Mouse (Mus musculus): ENCODE measurements around the gene Dna2. TPM values are rescaled to one million over a fixed set of nuclear protein-coding genes. Genes with fewer than 3 reads are reported as not detected.

Gene Dna2
- polyA plus RNA-seq, 1 experiment from 2014 or later, result 13.7 TPM

DNA sequence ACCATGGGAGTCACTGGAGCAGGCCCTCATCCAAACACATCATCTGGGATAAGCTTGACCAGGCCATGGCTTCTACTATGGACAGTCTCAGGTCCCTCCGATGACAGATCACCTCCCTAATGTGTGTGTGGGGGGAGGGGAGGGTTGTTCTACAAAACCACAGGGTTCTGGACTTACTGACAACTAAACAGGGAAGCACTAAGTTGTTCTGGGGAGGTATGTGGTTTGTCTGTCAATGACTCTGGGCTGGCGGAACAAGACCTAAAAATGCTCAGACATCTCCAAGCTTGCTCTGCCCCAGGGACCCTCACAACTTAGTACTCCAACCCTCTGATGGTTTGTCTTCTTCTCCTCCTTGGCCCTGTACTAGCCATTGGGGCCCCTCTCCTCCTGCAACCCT is 35.7 kb upstream of the Dna2 start:
- no peak for ATAC-seq (ENCODE audit: insufficient number of reproducible peaks, insufficient read depth, low FRiP score, low read depth)
- Histone ChIP-seq H3K4me1 (ENCODE audit: control insufficient read depth in 2 of 2, insufficient read depth in 2 of 2, low read length in 2 of 2) (no peaks in the 10 kb centered on the region), H3K9me3 (ENCODE audit: control insufficient read depth, low read length) (no peaks in the 10 kb centered on the region), H3K9ac (ENCODE audit: low read length) (no peak overlapping the region), H3K27ac (replicated peaks in 1 of 2; ENCODE audit: control insufficient read depth in 1 of 2, insufficient read depth in 1 of 2, low read depth in 2 of 2, low read length in 2 of 2) (no peak overlapping the region), H3K4me2 (ENCODE audit: low read length) (no peak overlapping the region), H3K36me3 (ENCODE audit: control insufficient read depth, insufficient read depth, low read length) (no peaks in the 10 kb centered on the region), H3K4me3 (ENCODE audit: control insufficient read depth in 1 of 2, insufficient read depth in 1 of 2, low read depth in 1 of 2, low read length in 2 of 2) (no peak overlapping the region), H3K27me3 (ENCODE audit: control insufficient read depth, insufficient read depth, low read length) (no peaks in the 10 kb centered on the region)
- WGBS, result 76% methylated on average over 2 of the region's 2 CpGs

DNA sequence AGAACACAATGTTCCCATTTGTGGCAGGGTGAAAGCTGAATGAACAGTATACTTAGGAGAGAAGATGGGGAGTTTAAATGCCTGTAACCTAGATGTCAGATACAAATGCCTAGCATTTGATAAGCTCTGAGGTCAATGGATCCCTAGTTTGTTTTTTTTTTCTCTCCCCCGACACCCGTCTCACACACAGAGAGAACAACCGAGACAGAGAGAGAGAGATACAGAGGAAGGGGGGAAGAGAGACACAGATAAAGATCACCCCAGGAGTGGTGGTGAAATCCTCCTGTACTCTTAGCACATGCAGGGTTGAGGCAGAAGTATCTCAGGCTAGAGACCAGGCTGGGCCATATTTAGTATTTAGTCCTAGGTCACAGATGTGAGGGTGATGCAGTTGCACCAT is 27.8 kb upstream of the Dna2 start:
- Histone ChIP-seq H3K9me3 (ENCODE audit: control insufficient read depth, low read length) (no peaks in the 10 kb centered on the region), H3K27me3 (ENCODE audit: control insufficient read depth, insufficient read depth, low read length) (no peaks in the 10 kb centered on the region), H3K4me1 (ENCODE audit: control insufficient read depth in 2 of 2, insufficient read depth in 2 of 2, low read length in 2 of 2) (peaks cover 7 to 15% of the 10 kb centered on the region in 2 experiments; a peak in 3 of 4 replicates), H3K27ac (replicated peaks in 1 of 2; ENCODE audit: control insufficient read depth in 1 of 2, insufficient read depth in 1 of 2, low read depth in 2 of 2, low read length in 2 of 2) (no peak overlapping the region), H3K9ac (ENCODE audit: low read length) (no peak overlapping the region), H3K36me3 (ENCODE audit: control insufficient read depth, insufficient read depth, low read length) (0 out of 2 replicates have a peak, but pooled peaks cover 2% of the 10 kb centered on the region), H3K4me2 (ENCODE audit: low read length) (no peak overlapping the region), H3K4me3 (ENCODE audit: control insufficient read depth in 1 of 2, insufficient read depth in 1 of 2, low read depth in 1 of 2, low read length in 2 of 2) (no peak overlapping the region)
- ATAC-seq (ENCODE audit: insufficient number of reproducible peaks, insufficient read depth, low FRiP score, low read depth), result no peak
- WGBS, result 83% methylated on average over 3 of the region's 3 CpGs

DNA sequence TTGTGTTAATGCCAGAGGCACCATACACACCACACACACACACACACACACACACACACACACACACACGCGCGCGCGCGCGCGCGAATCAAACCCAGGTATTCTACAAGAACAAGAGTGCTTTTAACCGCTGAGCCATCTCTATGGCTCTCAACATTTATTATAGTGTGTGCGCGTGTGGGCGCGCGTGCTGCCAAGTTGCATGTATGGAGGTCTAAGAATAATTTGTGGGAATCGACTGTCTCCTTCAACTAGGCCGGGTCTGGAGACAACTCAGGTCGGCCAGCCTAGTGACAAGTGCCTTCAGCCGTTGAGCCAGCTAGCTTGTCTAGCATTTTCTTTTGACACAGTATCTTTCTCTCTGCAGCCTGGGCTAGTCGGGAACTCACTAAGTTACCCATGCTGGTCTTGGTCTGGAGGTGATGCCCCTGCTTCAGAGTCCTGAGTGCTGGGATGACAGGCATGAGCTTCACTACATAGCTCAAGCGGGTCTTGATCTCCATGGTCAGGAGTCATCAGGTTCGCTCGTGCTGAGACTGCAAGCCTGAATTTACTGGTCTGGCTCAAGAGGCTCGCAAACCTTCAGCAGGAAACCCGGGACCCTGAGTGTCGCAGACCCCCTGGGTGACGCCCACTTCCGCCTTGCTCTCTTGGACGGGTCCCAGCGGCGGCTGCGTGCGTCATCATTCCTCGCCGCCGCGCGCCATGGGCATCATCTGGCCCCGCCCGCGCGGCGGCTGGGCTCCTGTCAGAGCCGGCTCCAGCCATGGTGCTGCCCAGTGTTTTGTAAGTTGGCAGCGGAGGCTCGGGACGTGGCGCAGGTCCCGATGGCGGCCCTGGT is 26.7 kb upstream of the Dna2 start, which contains the start of gene Slc25a16:
Slc25a16 (plus strand) TSS at position 709 of the 841 bp plus-strand sequence.
- peak within 1 kb of the TSS; percentile 95 for H3K9ac ChIP-seq (ENCODE audit: low read length)
- H3K4me2 ChIP-seq (ENCODE audit: low read length), result peak within 1 kb of the TSS; percentile 95
- peak within 1 kb of the TSS; percentile 81 to 93 for H3K27ac ChIP-seq (replicated peaks in 1 of 2; ENCODE audit: control insufficient read depth in 1 of 2, insufficient read depth in 1 of 2, low read depth in 2 of 2, low read length in 2 of 2)
- H3K4me1 ChIP-seq (ENCODE audit: control insufficient read depth in 2 of 2, insufficient read depth in 2 of 2, low read length in 2 of 2), result peaks cover 7 to 15% of the 10 kb centered on the region in 2 experiments; a peak in 3 of 4 replicates
- no peaks in the 10 kb centered on the region for H3K9me3 ChIP-seq (ENCODE audit: control insufficient read depth, low read length)
- WGBS, result 6% methylated on average over 50 of the region's 50 CpGs
- no peaks in the 10 kb centered on the region for H3K27me3 ChIP-seq (ENCODE audit: control insufficient read depth, insufficient read depth, low read length)
- 0 out of 2 replicates have a peak, but pooled peaks cover 2% of the 10 kb centered on the region for H3K36me3 ChIP-seq (ENCODE audit: control insufficient read depth, insufficient read depth, low read length)
- H3K4me3 ChIP-seq (ENCODE audit: control insufficient read depth in 1 of 2, insufficient read depth in 1 of 2, low read depth in 1 of 2, low read length in 2 of 2), result peak within 1 kb of the TSS; percentile 70 to 97
- ATAC-seq (ENCODE audit: insufficient number of reproducible peaks, insufficient read depth, low FRiP score, low read depth), result peak; percentile 94

- ATAC-seq (ENCODE audit: insufficient number of reproducible peaks, insufficient read depth, low FRiP score, low read depth), result peak; percentile 58
- Histone ChIP-seq H3K36me3 (ENCODE audit: control insufficient read depth, insufficient read depth, low read length) (0 out of 2 replicates have a peak, but pooled peaks cover 2% of the 10 kb centered on the region), H3K4me1 (ENCODE audit: control insufficient read depth in 2 of 2, insufficient read depth in 2 of 2, low read length in 2 of 2) (peaks cover 7 to 15% of the 10 kb centered on the region in 2 experiments; a peak in 3 of 4 replicates), H3K9me3 (ENCODE audit: control insufficient read depth, low read length) (no peaks in the 10 kb centered on the region), H3K27me3 (ENCODE audit: control insufficient read depth, insufficient read depth, low read length) (no peaks in the 10 kb centered on the region), H3K4me3 (ENCODE audit: control insufficient read depth in 1 of 2, insufficient read depth in 1 of 2, low read depth in 1 of 2, low read length in 2 of 2) (peak overlapping the region; percentile 70 to 97), H3K9ac (ENCODE audit: low read length) (peak overlapping the region; percentile 95), H3K4me2 (ENCODE audit: low read length) (peak overlapping the region; percentile 95), H3K27ac (replicated peaks in 1 of 2; ENCODE audit: control insufficient read depth in 1 of 2, insufficient read depth in 1 of 2, low read depth in 2 of 2, low read length in 2 of 2) (peak overlapping the region; percentile 69 to 93)
- under 1% methylated on average over 29 of the region's 29 CpGs for WGBS
Measured at GRCm38 (mm10) chr10:62920766-62921156, 26.1 kb upstream of the Dna2 start.

- H3K36me3 ChIP-seq (ENCODE audit: control insufficient read depth, insufficient read depth, low read length), result peaks cover 15% of the 10 kb centered on the region
- no peak overlapping the region for H3K9ac ChIP-seq (ENCODE audit: low read length)
- WGBS, result 85% methylated on average over 4 of the region's 4 CpGs
- H3K4me2 ChIP-seq (ENCODE audit: low read length), result no peak overlapping the region
- no peak for ATAC-seq (ENCODE audit: insufficient number of reproducible peaks, insufficient read depth, low FRiP score, low read depth)
- H3K27ac ChIP-seq (replicated peaks in 1 of 2; ENCODE audit: control insufficient read depth in 1 of 2, insufficient read depth in 1 of 2, low read depth in 2 of 2, low read length in 2 of 2), result no peak overlapping the region
- H3K27me3 ChIP-seq (ENCODE audit: control insufficient read depth, insufficient read depth, low read length), result no peaks in the 10 kb centered on the region
- H3K4me3 ChIP-seq (ENCODE audit: control insufficient read depth in 1 of 2, insufficient read depth in 1 of 2, low read depth in 1 of 2, low read length in 2 of 2), result no peak overlapping the region
- peaks cover 7 to 15% of the 10 kb centered on the region in 2 experiments; a peak in 3 of 4 replicates for H3K4me1 ChIP-seq (ENCODE audit: control insufficient read depth in 2 of 2, insufficient read depth in 2 of 2, low read length in 2 of 2)
- no peaks in the 10 kb centered on the region for H3K9me3 ChIP-seq (ENCODE audit: control insufficient read depth, low read length)
Measured at GRCm38 (mm10) chr10:62924096-62924635, 22.7 kb upstream of the Dna2 start.

DNA sequence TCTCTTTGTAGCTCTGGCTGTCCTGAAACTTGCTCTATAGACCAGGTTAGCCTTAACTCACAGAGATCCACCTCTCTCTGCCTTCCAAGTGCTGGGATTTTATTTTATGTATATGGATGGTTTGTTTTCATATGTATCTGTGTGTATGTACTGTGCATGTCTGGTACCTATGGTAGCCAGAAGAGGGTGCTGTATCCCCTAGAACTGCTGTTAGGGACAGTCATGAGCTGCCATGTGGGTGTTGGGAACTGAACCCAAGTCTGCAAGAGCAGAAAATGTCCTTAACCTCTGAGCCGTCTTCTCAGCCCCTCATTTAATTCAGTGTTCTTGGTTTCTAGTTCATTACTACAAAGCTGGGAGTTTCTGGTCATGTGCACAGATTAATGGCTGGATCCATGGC is 14.4 kb upstream of the Dna2 start:
- WGBS, result 93% methylated on average over 1 of the region's 1 CpGs
- no peaks in the 10 kb centered on the region for H3K27me3 ChIP-seq (ENCODE audit: control insufficient read depth, insufficient read depth, low read length)
- peaks cover 60% of the 10 kb centered on the region for H3K36me3 ChIP-seq (ENCODE audit: control insufficient read depth, insufficient read depth, low read length)
- no peak overlapping the region for H3K9ac ChIP-seq (ENCODE audit: low read length)
- H3K27ac ChIP-seq (replicated peaks in 1 of 2; ENCODE audit: control insufficient read depth in 1 of 2, insufficient read depth in 1 of 2, low read depth in 2 of 2, low read length in 2 of 2), result no peak overlapping the region
- no peaks in the 10 kb centered on the region for H3K9me3 ChIP-seq (ENCODE audit: control insufficient read depth, low read length)
- no peak for ATAC-seq (ENCODE audit: insufficient number of reproducible peaks, insufficient read depth, low FRiP score, low read depth)
- H3K4me2 ChIP-seq (ENCODE audit: low read length), result no peak overlapping the region
- H3K4me3 ChIP-seq (ENCODE audit: control insufficient read depth in 1 of 2, insufficient read depth in 1 of 2, low read depth in 1 of 2, low read length in 2 of 2), result no peak overlapping the region
- H3K4me1 ChIP-seq (ENCODE audit: control insufficient read depth in 2 of 2, insufficient read depth in 2 of 2, low read length in 2 of 2), result no peaks in the 10 kb centered on the region

DNA sequence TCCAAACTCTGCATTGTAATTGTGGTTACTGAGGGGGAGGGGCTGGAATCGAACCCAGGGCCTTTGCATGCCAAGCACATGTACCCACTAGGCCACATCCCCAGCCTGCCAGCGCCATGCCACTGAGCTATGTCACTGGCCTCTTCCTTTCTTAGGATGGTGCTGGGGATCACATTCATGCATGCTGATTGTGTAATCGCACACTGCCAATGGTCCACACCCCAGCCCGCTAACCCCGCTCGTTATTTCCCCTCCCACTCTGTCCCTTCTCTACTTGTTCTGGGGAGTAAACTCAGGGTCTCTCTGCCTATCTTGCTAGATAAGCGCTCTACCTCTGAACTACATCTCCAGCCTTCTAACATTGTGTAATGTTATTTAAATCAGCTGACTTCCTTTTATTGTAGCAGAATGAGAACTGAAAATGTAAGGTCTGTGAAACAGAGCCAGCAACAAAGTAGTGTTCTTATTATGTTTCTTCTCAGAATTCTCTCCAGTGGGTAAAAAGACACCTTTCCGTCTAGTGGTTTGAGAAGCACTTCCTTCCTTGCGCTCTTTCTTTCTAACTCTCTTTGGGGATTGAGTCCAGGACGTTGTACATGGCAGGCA is 1.7 kb upstream of the Dna2 start:
- Histone ChIP-seq H3K27ac (replicated peaks in 1 of 2; ENCODE audit: control insufficient read depth in 1 of 2, insufficient read depth in 1 of 2, low read depth in 2 of 2, low read length in 2 of 2) (no peak overlapping the region), H3K4me1 (ENCODE audit: control insufficient read depth in 2 of 2, insufficient read depth in 2 of 2, low read length in 2 of 2) (peaks cover 0 to 3% of the 10 kb centered on the region in 2 experiments; a peak in 1 of 4 replicates), H3K4me2 (ENCODE audit: low read length) (no peak overlapping the region), H3K4me3 (ENCODE audit: control insufficient read depth in 1 of 2, insufficient read depth in 1 of 2, low read depth in 1 of 2, low read length in 2 of 2) (no peak overlapping the region), H3K9me3 (ENCODE audit: control insufficient read depth, low read length) (no peaks in the 10 kb centered on the region), H3K9ac (ENCODE audit: low read length) (no peak overlapping the region), H3K36me3 (ENCODE audit: control insufficient read depth, insufficient read depth, low read length) (peaks cover 54% of the 10 kb centered on the region), H3K27me3 (ENCODE audit: control insufficient read depth, insufficient read depth, low read length) (no peaks in the 10 kb centered on the region)
- no peak for ATAC-seq (ENCODE audit: insufficient number of reproducible peaks, insufficient read depth, low FRiP score, low read depth)
- 79% methylated on average over 10 of the region's 10 CpGs for WGBS

Data from heart, embryonic 14.5 days (tissue).